Mouse (Mus musculus): Measurements from ENCODE around the gene Proca1.
A peak's percentile ranks its signal among the peaks of the same experiment; 100 is the strongest.

The Proca1 gene

GRCm38 (mm10) chr11:78215709-78216317 lies 22.6 kb downstream of the Proca1 start:
- no peak for DNase-seq (ENCODE audit: low spot score in 2 of 2)

- DNase-seq (ENCODE audit: low spot score in 2 of 2): no peak
Measured at GRCm38 (mm10) chr11:78223586-78223985, 30.4 kb downstream of the Proca1 start.

GRCm38 (mm10) chr11:78231518-78231917 lies 38.3 kb downstream of the Proca1 start:
- no peak for DNase-seq (ENCODE audit: low spot score in 2 of 2)

DNA sequence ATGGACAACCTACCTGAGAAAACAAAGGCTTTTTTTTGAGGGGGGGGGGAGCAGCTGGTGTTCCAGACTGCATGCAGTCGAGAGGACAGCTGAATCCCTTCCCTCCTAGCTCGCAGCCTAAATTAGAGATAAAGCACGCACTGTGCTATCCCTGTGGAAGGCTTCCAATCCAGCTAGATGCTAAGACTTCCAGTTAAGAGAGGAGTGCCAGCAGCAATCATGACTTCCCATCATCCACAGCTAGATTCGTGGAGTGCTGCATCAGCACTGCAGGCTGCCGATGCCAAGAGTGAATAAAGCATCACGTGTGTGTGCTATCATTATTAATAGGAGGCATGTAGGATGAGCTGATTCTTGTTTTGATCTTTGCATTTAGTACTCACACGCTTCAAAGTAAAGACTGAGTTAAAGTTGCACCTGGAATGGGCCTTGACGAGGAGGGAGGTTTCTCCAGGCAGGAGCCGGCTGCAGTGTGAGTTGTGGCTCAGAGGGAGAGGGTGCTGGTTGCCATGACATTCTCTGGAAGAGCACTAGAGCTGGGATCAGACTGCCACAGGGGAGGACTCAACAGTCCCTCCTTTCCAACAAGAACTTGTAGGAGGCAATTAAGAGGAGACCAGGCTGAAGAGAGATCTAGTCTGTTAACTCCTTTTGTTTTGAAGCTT lies 47.1 kb downstream of the Proca1 start:
- no peak for DNase-seq (ENCODE audit: low spot score in 2 of 2)

DNA sequence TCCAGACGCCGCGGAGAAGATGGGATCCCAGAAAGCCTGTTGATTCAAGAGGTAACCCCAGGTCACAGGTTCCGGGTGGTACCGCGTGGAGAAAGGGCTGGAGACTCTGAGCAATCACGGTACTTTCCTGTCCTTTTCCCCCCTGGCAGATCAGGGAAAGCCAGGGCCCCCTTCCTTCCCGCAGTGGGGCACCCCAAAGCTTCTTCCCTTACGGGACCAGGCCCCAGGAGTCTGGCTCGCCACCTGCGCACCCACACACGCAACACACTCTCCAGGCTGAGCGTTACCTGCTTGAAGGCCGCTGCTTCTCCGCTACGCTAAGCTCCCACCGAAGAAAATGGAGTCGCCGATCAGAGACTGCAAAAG lies 52.1 kb downstream of the Proca1 start:
- no peak for DNase-seq (ENCODE audit: low spot score in 2 of 2)

DNA sequence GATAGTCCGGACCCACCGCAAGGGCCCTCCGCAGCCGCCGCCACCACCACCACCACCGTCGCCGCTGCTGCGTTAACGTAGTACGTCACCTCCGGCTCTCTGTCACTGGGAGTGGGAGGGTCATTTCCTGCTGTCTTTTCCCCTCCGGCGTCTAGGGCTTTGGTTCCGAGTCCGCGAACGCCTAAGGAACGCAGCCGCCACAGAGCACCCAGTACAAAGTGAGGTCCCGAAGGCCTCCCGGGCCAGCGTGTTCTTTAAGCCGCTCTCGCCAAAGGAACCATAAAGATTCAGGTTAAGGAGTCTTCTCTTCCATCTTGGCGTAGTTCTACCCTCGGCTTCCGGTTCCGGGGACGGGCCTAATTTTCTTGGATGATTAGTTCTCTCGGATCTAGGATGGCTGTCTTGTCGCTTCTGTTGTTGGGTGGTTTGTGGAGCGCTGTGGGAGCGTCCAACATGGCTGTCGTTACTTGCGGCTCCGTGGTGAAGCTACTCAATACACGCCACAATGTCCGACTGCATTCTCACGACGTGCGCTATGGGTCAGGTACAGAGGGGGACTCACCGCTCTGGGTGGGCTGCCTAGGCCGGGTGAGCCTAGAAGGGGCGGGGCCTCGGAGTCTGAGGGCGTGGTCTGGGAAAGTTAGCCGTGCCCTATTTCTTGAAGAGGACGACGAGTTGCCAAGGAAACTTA lies 52.6 kb downstream of the Proca1 start, which contains the start of the genes Sdf2 and Supt6:
TSS of gene Sdf2 (plus strand) at position 120 of the 691 bp plus-strand sequence.
TSS of gene Supt6 (minus strand) at position 361 of the 691 bp plus-strand sequence.
- DNase-seq (ENCODE audit: low spot score in 2 of 2): peak; percentile 93 to 94

- no peak for DNase-seq (ENCODE audit: low spot score in 2 of 2)
Measured at GRCm38 (mm10) chr11:78246318-78247011, 53.3 kb downstream of the Proca1 start.

GRCm38 (mm10) chr11:78247012-78247348 lies 53.8 kb downstream of the Proca1 start:
- no peak for DNase-seq (ENCODE audit: low spot score in 2 of 2)

DNA sequence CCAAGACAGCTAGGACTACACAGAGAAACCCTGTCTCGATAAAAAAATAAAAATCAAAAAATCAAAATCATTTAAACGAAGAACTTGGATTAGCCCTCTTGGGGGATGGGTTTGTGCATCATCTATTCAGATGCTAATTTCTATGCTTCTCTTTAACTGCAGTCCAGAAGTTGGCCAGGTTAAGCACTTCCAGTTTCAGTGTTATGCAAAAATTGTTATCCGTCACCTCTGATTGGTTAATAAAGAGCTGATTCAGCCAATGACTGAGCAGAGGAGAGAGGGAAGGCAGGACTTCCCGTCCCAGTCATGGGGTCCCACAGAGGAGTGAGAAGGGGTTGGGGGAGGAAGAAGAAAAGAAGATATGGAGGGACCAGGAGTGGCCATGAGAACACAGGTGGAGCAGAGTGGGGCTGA lies 54.5 kb downstream of the Proca1 start:
- DNase-seq (ENCODE audit: low spot score in 2 of 2): peak in 1 of 2 experiments; percentile 10
